Mouse (Mus musculus) intestine, embryonic 14.5 days (tissue): ENCODE data around the gene Rpain. TPM values are rescaled to one million over a fixed set of nuclear protein-coding genes. Genes with fewer than 3 reads are reported as not detected.

Source experiments
- ATAC-seq: fragments of 200-750 bp; cut with Nextera tagmentation; replicated peaks from 2 replicates; pipeline ENCODE4 v1.8.0; 2017; ENCODE audit warnings: low read depth, moderate number of reproducible peaks, moderate TSS enrichment, moderate library complexity; ENCODE audit not compliant: low FRiP score, low TSS enrichment
- DNase-seq: peaks from one replicate; pipeline ENCODE4 v3.0.0-alpha.2; 2018; ENCODE audit warnings: low spot score
- H3K27ac ChIP-seq: fragments of 300-500 bp; sonication (generic); 2 replicates; pipeline ENCODE4 v1.5.1; 2014; ENCODE audit warnings: low read depth, mild to moderate bottlenecking, control low read depth
- H3K27me3 ChIP-seq: fragments of 300-500 bp; sonication (generic); replicated peaks from 2 replicates; pipeline ENCODE4 v1.6.1; 2014; ENCODE audit warnings: low read length, control low read depth; ENCODE audit not compliant: control insufficient read depth, insufficient read depth
- H3K36me3 ChIP-seq: fragments of 300-500 bp; sonication (generic); 2 replicates; pipeline ENCODE4 v1.6.1; 2014; ENCODE audit warnings: low read length, control low read depth; ENCODE audit not compliant: control insufficient read depth, insufficient read depth
- H3K4me1 ChIP-seq: fragments of 300-500 bp; sonication (generic); replicated peaks from 2 replicates; pipeline ENCODE4 v1.6.1; 2014; ENCODE audit warnings: low read length, control low read depth, mixed read lengths; ENCODE audit not compliant: control insufficient read depth, insufficient read depth
- H3K4me2 ChIP-seq: fragments of 300-500 bp; sonication (generic); 2 replicates; pipeline ENCODE4 v1.6.1; 2014; ENCODE audit warnings: low read length
- H3K4me3 ChIP-seq: fragments of 300-500 bp; sonication (generic); 2 replicates; pipeline ENCODE4 v1.5.1; 2014; ENCODE audit warnings: low read depth, low read length, control low read depth, mixed read lengths
- H3K9ac ChIP-seq: fragments of 300-500 bp; sonication (generic); 2 replicates; pipeline ENCODE4 v1.6.1; 2014; ENCODE audit warnings: mild to moderate bottlenecking, low read length
- H3K9me3 ChIP-seq: fragments of 300-500 bp; sonication (generic); 2 replicates; pipeline ENCODE4 v1.6.1; 2016; ENCODE audit warnings: low read length, control low read depth; ENCODE audit not compliant: control insufficient read depth
- WGBS: fragments of 180-500 bp; shearing (Covaris S2); extraction: QIAGEN DNeasy Blood & Tissue Kit; methylation state at CpG from one replicate; pipeline ENCODE4 v1.1.7; 2014; 5-methylcytosine and 5-hydroxymethylcytosine counted together
- polyA plus RNA-seq: library from polyadenylated mRNA; unstranded; fragments of >200 nt; fragmentation: Nextera tagmentation; extraction: Ambion mirVana; gene quantifications from 2 replicates; pipeline ENCODE4 v1.2.1, GENCODE M21; 2014

Rpain gene
- polyA plus RNA-seq, 1 experiment from 2014 or later: 77.4 TPM

- no peak for DNase-seq
- Histone ChIP-seq H3K4me1 (peaks cover 5% of the 10 kb centered on the region), H3K36me3 (peaks cover 52% of the 10 kb centered on the region), H3K9me3 (no peaks in the 10 kb centered on the region), H3K4me2 (no peak overlapping the region), H3K27ac (no peak overlapping the region), H3K4me3 (no peak overlapping the region), H3K9ac (no peak overlapping the region), H3K27me3 (no peaks in the 10 kb centered on the region)
- ATAC-seq: no peak
- 87% methylated on average over 7 of the region's 7 CpGs for WGBS
Measured at GRCm38 (mm10) chr11:71007831-71008230, 37.8 kb downstream of the Rpain start.

DNA sequence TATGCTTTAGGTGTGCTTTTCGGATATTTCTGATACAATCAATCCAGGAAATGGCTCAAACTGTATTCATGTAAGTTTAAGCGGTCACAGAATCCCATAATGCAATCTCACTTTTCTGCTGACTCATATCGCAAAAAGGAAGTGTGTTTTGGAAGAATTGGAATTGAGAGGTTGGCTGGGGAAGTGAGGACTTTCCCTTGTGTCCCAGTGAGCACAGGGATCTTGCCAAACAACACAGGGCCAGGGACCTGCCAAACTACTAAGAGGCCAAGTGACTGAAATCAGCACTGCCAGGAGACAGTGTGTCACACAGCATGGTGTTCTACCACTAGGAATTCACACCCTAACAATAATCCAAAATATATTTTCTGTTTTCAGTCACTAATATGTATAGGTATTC is 38.3 kb downstream of the Rpain start:
- ATAC-seq: no peak
- Histone ChIP-seq H3K27me3 (no peaks in the 10 kb centered on the region), H3K4me1 (no peaks in the 10 kb centered on the region; the same call in 1 of the 2 replicates), H3K9me3 (no peaks in the 10 kb centered on the region), H3K4me2 (no peak overlapping the region), H3K9ac (no peak overlapping the region), H3K36me3 (peaks cover 55% of the 10 kb centered on the region), H3K27ac (no peak overlapping the region), H3K4me3 (no peak overlapping the region)
- DNase-seq: no peak
- WGBS: 89% methylated on average over 3 of the region's 3 CpGs

GRCm38 (mm10) chr11:71012743-71013142 is 42.7 kb downstream of the Rpain start:
- Histone ChIP-seq H3K4me3 (no peak overlapping the region), H3K27ac (no peak overlapping the region), H3K4me2 (no peak overlapping the region), H3K9ac (no peak overlapping the region), H3K36me3 (peaks cover 61% of the 10 kb centered on the region), H3K4me1 (peaks cover 7% of the 10 kb centered on the region; the same call in 1 of the 2 replicates), H3K27me3 (no peaks in the 10 kb centered on the region), H3K9me3 (no peaks in the 10 kb centered on the region)
- ATAC-seq (no peak), DNase-seq (no peak)
- 97% methylated on average over 7 of the region's 7 CpGs for WGBS

- Histone ChIP-seq H3K4me3 (no peak overlapping the region), H3K9ac (no peak overlapping the region), H3K27me3 (no peaks in the 10 kb centered on the region), H3K36me3 (peaks cover 28% of the 10 kb centered on the region), H3K4me1 (peaks cover 20% of the 10 kb centered on the region), H3K4me2 (no peak overlapping the region), H3K9me3 (no peaks in the 10 kb centered on the region), H3K27ac (no peak overlapping the region)
- DNase-seq: no peak
- WGBS: 78% methylated on average over 1 of the region's 1 CpGs
- no peak for ATAC-seq
Measured at GRCm38 (mm10) chr11:71017051-71017450, 47.0 kb downstream of the Rpain start.

DNA sequence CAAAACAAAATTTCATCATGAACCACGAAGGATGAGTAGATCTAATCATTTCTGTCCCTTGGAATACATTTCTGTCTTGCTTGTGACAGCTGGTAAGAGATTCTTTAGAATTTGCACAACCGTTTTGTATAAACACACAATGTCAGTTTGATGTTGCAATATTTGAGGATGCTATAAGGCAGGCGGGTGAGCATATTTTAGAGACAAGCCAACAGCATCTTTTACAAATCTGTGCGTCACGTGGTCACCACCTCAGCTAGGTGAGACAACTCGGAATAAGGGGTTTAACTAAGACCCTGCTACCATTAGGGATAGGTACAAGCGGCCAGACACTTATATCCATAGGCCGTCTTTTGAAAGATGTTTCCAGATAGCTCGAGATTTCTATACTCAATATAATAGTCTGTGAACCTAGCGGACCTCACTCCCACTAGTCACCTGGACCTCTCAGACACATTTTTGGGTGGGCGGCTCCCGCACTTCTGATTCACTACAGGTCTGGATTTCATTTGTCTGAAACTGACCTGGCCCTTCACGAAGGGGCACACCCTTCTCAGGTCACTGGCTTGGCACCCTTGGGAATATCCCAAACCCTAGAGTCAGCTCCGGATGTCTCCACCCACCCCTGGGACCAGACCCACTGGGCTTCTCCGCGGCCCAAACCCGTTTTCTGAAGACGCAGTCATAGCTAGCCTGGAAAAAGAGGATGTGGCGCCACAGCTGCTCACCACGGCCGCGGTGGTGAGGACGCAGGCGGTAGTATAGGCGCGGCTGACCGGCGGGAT is 48.6 kb downstream of the Rpain start:
- H3K9me3 ChIP-seq: no peaks in the 10 kb centered on the region
- ATAC-seq: peak; percentile 53; the same call in 1 of the 2 replicates
- H3K27me3 ChIP-seq: no peaks in the 10 kb centered on the region
- peak overlapping the region; percentile 57; the same call in 1 of the 2 replicates for H3K27ac ChIP-seq
- peak overlapping the region; percentile 77 for H3K9ac ChIP-seq
- H3K4me2 ChIP-seq: peak overlapping the region; percentile 94
- 4% methylated on average over 28 of the region's 28 CpGs for WGBS
- H3K4me3 ChIP-seq: peak overlapping the region; percentile 68
- DNase-seq: no peak
- peaks cover 19% of the 10 kb centered on the region for H3K36me3 ChIP-seq
- H3K4me1 ChIP-seq: peaks cover 20% of the 10 kb centered on the region

- DNase-seq (peak; percentile 97), ATAC-seq (peak; percentile 100)
- Histone ChIP-seq H3K9ac (peak within 1 kb of the TSS; percentile 80), H3K27me3 (no peaks in the 10 kb centered on the region), H3K36me3 (peaks cover 16% of the 10 kb centered on the region), H3K27ac (peak within 1 kb of the TSS; percentile 96), H3K4me3 (peak within 1 kb of the TSS; percentile 68), H3K9me3 (no peaks in the 10 kb centered on the region), H3K4me1 (peaks cover 20% of the 10 kb centered on the region), H3K4me2 (peak within 1 kb of the TSS; percentile 97)
- under 1% methylated on average over 71 of the region's 71 CpGs for WGBS
Measured at GRCm38 (mm10) chr11:71019201-71020068, 49.4 kb downstream of the Rpain start, which contains the start of the genes Mis12 and Derl2. TSS of gene Mis12 (plus strand) at chr11:71019611. TSS of gene Derl2 (minus strand) at chr11:71019841.

Other genes starting within 250 kb of the Rpain start
- 6.1 and 6.2 TPM in 2 replicates for gene Zfp3, start 206.0 kb upstream of the Rpain start, polyA plus RNA-seq
- 0.40 and 0.45 TPM in 2 replicates for gene Scimp, start 157.6 kb upstream of the Rpain start, polyA plus RNA-seq
- gene Rabep1, start 125.4 kb upstream of the Rpain start, polyA plus RNA-seq: 30.5 and 32.9 TPM in 2 replicates
- gene Nup88, start 240 bp upstream of the Rpain start, polyA plus RNA-seq: 110 and 127 TPM in 2 replicates
- gene C1qbp, start 12.8 kb downstream of the Rpain start, polyA plus RNA-seq: 317 and 333 TPM in 2 replicates
- 23.0 and 24.4 TPM in 2 replicates for gene Dhx33, start 34.2 kb downstream of the Rpain start, polyA plus RNA-seq
- gene Mis12, start 49.4 kb downstream of the Rpain start, polyA plus RNA-seq: 28.5 and 32.0 TPM in 2 replicates
- gene Derl2, start 49.6 kb downstream of the Rpain start, polyA plus RNA-seq: 41.7 and 42.9 TPM in 2 replicates
- 44.1 and 50.1 TPM in 2 replicates for gene 6330403K07Rik, start 63.3 kb downstream of the Rpain start, polyA plus RNA-seq
- gene Nlrp1a, start 174.5 kb downstream of the Rpain start, polyA plus RNA-seq: 0.18 and 0.27 TPM in 2 replicates